Mouse (Mus musculus): Measurements from ENCODE around the gene Nfkbid. TPM values are rescaled to one million over a fixed set of nuclear protein-coding genes. Genes with fewer than 3 reads are reported as not detected.

The Nfkbid gene
- polyA plus RNA-seq, 1 experiment from 2014 or later = 1.00 TPM

GRCm38 (mm10) chr7:30394871-30395270 is 26.7 kb upstream of the Nfkbid start:
- no peak for ATAC-seq (ENCODE audit: insufficient number of reproducible peaks, insufficient read depth, low FRiP score, low read depth)
- Histone ChIP-seq H3K4me2 (ENCODE audit: low read length) (no peak overlapping the region), H3K4me1 (ENCODE audit: control insufficient read depth in 2 of 2, insufficient read depth in 2 of 2, low read length in 2 of 2) (no peaks in the 10 kb centered on the region; a peak in 1 of 4 replicates), H3K27ac (replicated peaks in 1 of 2; ENCODE audit: control insufficient read depth in 1 of 2, insufficient read depth in 1 of 2, low read depth in 2 of 2, low read length in 2 of 2) (peak overlapping the region in 1 of 2 experiments; percentile 79; a peak in 1 of 4 replicates), H3K36me3 (ENCODE audit: control insufficient read depth, insufficient read depth, low read length) (no peaks in the 10 kb centered on the region), H3K27me3 (ENCODE audit: control insufficient read depth, insufficient read depth, low read length) (no peaks in the 10 kb centered on the region), H3K9ac (ENCODE audit: low read length) (no peak overlapping the region), H3K9me3 (ENCODE audit: control insufficient read depth, low read length) (no peaks in the 10 kb centered on the region), H3K4me3 (ENCODE audit: control insufficient read depth in 1 of 2, insufficient read depth in 1 of 2, low read depth in 1 of 2, low read length in 2 of 2) (no peak overlapping the region)
- WGBS = 37% methylated on average over 2 of the region's 2 CpGs

GRCm38 (mm10) chr7:30399671-30400070 is 21.9 kb upstream of the Nfkbid start:
- 55% methylated on average over 7 of the region's 7 CpGs for WGBS
- ATAC-seq (ENCODE audit: insufficient number of reproducible peaks, insufficient read depth, low FRiP score, low read depth) = no peak
- H3K36me3 ChIP-seq (ENCODE audit: control insufficient read depth, insufficient read depth, low read length) = no peaks in the 10 kb centered on the region
- H3K4me1 ChIP-seq (ENCODE audit: control insufficient read depth in 2 of 2, insufficient read depth in 2 of 2, low read length in 2 of 2) = no peaks in the 10 kb centered on the region
- H3K9ac ChIP-seq (ENCODE audit: low read length) = no peak overlapping the region
- no peak overlapping the region for H3K4me3 ChIP-seq (ENCODE audit: control insufficient read depth in 1 of 2, insufficient read depth in 1 of 2, low read depth in 1 of 2, low read length in 2 of 2)
- no peak overlapping the region for H3K4me2 ChIP-seq (ENCODE audit: low read length)
- no peaks in the 10 kb centered on the region for H3K27me3 ChIP-seq (ENCODE audit: control insufficient read depth, insufficient read depth, low read length)
- no peaks in the 10 kb centered on the region for H3K9me3 ChIP-seq (ENCODE audit: control insufficient read depth, low read length)
- H3K27ac ChIP-seq (replicated peaks in 1 of 2; ENCODE audit: control insufficient read depth in 1 of 2, insufficient read depth in 1 of 2, low read depth in 2 of 2, low read length in 2 of 2) = no peak overlapping the region

- H3K36me3 ChIP-seq (ENCODE audit: control insufficient read depth, insufficient read depth, low read length) = no peaks in the 10 kb centered on the region
- no peaks in the 10 kb centered on the region for H3K27me3 ChIP-seq (ENCODE audit: control insufficient read depth, insufficient read depth, low read length)
- no peak overlapping the region for H3K4me2 ChIP-seq (ENCODE audit: low read length)
- ATAC-seq (ENCODE audit: insufficient number of reproducible peaks, insufficient read depth, low FRiP score, low read depth) = no peak
- H3K9ac ChIP-seq (ENCODE audit: low read length) = no peak overlapping the region
- no peaks in the 10 kb centered on the region for H3K4me1 ChIP-seq (ENCODE audit: control insufficient read depth in 2 of 2, insufficient read depth in 2 of 2, low read length in 2 of 2)
- no peak overlapping the region for H3K27ac ChIP-seq (replicated peaks in 1 of 2; ENCODE audit: control insufficient read depth in 1 of 2, insufficient read depth in 1 of 2, low read depth in 2 of 2, low read length in 2 of 2)
- H3K4me3 ChIP-seq (ENCODE audit: control insufficient read depth in 1 of 2, insufficient read depth in 1 of 2, low read depth in 1 of 2, low read length in 2 of 2) = no peak overlapping the region
- 55% methylated on average over 4 of the region's 4 CpGs for WGBS
- no peaks in the 10 kb centered on the region for H3K9me3 ChIP-seq (ENCODE audit: control insufficient read depth, low read length)
These were observed 19.2 kb upstream of the Nfkbid start for GRCm38 (mm10) chr7:30402343-30402742.

DNA sequence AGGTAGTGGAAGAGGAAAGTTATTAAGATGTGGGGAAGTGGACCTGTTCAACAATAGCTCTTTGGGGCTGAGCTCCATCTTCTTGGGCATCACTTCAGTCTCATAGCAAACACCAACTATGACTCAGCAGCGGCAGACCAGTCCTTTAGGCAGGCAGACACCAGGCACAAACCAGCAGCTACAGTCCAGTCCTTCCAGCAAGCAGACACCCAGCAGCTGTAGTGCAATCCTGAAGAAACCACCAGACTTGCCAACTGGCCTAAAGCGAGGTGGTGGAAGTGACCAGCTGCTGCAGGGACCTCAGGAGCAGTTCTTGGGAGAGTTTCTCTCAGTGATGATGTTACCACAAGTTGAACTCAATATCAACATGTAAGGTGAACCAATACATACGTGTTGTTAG is 12.9 kb upstream of the Nfkbid start:
- ATAC-seq (ENCODE audit: insufficient number of reproducible peaks, insufficient read depth, low FRiP score, low read depth) = no peak
- Histone ChIP-seq H3K9me3 (ENCODE audit: control insufficient read depth, low read length) (no peaks in the 10 kb centered on the region), H3K27me3 (ENCODE audit: control insufficient read depth, insufficient read depth, low read length) (no peaks in the 10 kb centered on the region), H3K4me3 (ENCODE audit: control insufficient read depth in 1 of 2, insufficient read depth in 1 of 2, low read depth in 1 of 2, low read length in 2 of 2) (no peak overlapping the region), H3K4me2 (ENCODE audit: low read length) (no peak overlapping the region), H3K4me1 (ENCODE audit: control insufficient read depth in 2 of 2, insufficient read depth in 2 of 2, low read length in 2 of 2) (no peaks in the 10 kb centered on the region), H3K27ac (replicated peaks in 1 of 2; ENCODE audit: control insufficient read depth in 1 of 2, insufficient read depth in 1 of 2, low read depth in 2 of 2, low read length in 2 of 2) (no peak overlapping the region), H3K36me3 (ENCODE audit: control insufficient read depth, insufficient read depth, low read length) (no peaks in the 10 kb centered on the region), H3K9ac (ENCODE audit: low read length) (no peak overlapping the region)
- 71% methylated on average over 3 of the region's 3 CpGs for WGBS

DNA sequence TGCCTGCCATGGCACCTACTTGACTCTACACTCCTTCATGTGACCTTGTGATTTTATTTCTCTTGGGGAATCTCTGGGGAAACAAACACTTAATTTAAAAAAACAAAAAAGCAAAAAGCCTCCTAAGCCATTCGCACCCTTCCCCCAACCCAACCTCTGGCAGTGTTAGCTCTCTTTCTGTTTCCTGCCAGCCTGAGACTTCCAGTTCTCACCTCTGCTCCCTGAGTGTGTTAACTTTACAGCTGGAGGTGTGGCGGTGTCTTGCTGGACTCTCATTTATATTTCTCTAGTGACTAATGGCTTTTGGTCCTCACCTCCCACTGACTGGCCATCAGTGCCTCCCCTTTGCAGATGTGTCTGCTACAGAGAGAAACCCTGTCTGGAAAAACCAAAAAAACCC is 11.7 kb upstream of the Nfkbid start:
- no peak overlapping the region for H3K27ac ChIP-seq (replicated peaks in 1 of 2; ENCODE audit: control insufficient read depth in 1 of 2, insufficient read depth in 1 of 2, low read depth in 2 of 2, low read length in 2 of 2)
- no peak overlapping the region for H3K9ac ChIP-seq (ENCODE audit: low read length)
- H3K27me3 ChIP-seq (ENCODE audit: control insufficient read depth, insufficient read depth, low read length) = no peaks in the 10 kb centered on the region
- H3K4me1 ChIP-seq (ENCODE audit: control insufficient read depth in 2 of 2, insufficient read depth in 2 of 2, low read length in 2 of 2) = no peaks in the 10 kb centered on the region
- no peaks in the 10 kb centered on the region for H3K9me3 ChIP-seq (ENCODE audit: control insufficient read depth, low read length)
- no peak overlapping the region for H3K4me2 ChIP-seq (ENCODE audit: low read length)
- ATAC-seq (ENCODE audit: insufficient number of reproducible peaks, insufficient read depth, low FRiP score, low read depth) = no peak
- no peak overlapping the region for H3K4me3 ChIP-seq (ENCODE audit: control insufficient read depth in 1 of 2, insufficient read depth in 1 of 2, low read depth in 1 of 2, low read length in 2 of 2)
- no peaks in the 10 kb centered on the region for H3K36me3 ChIP-seq (ENCODE audit: control insufficient read depth, insufficient read depth, low read length)
- WGBS = 47% methylated on average over 2 of the region's 2 CpGs

GRCm38 (mm10) chr7:30411023-30411422 is 10.5 kb upstream of the Nfkbid start:
- ATAC-seq (ENCODE audit: insufficient number of reproducible peaks, insufficient read depth, low FRiP score, low read depth) = no peak
- 57% methylated on average over 3 of the region's 3 CpGs for WGBS
- H3K4me3 ChIP-seq (ENCODE audit: control insufficient read depth in 1 of 2, insufficient read depth in 1 of 2, low read depth in 1 of 2, low read length in 2 of 2) = no peak overlapping the region
- no peak overlapping the region for H3K4me2 ChIP-seq (ENCODE audit: low read length)
- H3K4me1 ChIP-seq (ENCODE audit: control insufficient read depth in 2 of 2, insufficient read depth in 2 of 2, low read length in 2 of 2) = no peaks in the 10 kb centered on the region
- no peak overlapping the region for H3K9ac ChIP-seq (ENCODE audit: low read length)
- no peaks in the 10 kb centered on the region for H3K36me3 ChIP-seq (ENCODE audit: control insufficient read depth, insufficient read depth, low read length)
- H3K27ac ChIP-seq (replicated peaks in 1 of 2; ENCODE audit: control insufficient read depth in 1 of 2, insufficient read depth in 1 of 2, low read depth in 2 of 2, low read length in 2 of 2) = no peak overlapping the region
- H3K9me3 ChIP-seq (ENCODE audit: control insufficient read depth, low read length) = no peaks in the 10 kb centered on the region
- H3K27me3 ChIP-seq (ENCODE audit: control insufficient read depth, insufficient read depth, low read length) = no peaks in the 10 kb centered on the region

- no peaks in the 10 kb centered on the region for H3K4me1 ChIP-seq (ENCODE audit: control insufficient read depth in 2 of 2, insufficient read depth in 2 of 2, low read length in 2 of 2)
- no peak overlapping the region for H3K27ac ChIP-seq (replicated peaks in 1 of 2; ENCODE audit: control insufficient read depth in 1 of 2, insufficient read depth in 1 of 2, low read depth in 2 of 2, low read length in 2 of 2)
- H3K4me3 ChIP-seq (ENCODE audit: control insufficient read depth in 1 of 2, insufficient read depth in 1 of 2, low read depth in 1 of 2, low read length in 2 of 2) = no peak overlapping the region
- H3K4me2 ChIP-seq (ENCODE audit: low read length) = no peak overlapping the region
- no peak overlapping the region for H3K9ac ChIP-seq (ENCODE audit: low read length)
- H3K27me3 ChIP-seq (ENCODE audit: control insufficient read depth, insufficient read depth, low read length) = no peaks in the 10 kb centered on the region
- no peaks in the 10 kb centered on the region for H3K36me3 ChIP-seq (ENCODE audit: control insufficient read depth, insufficient read depth, low read length)
- no peak for ATAC-seq (ENCODE audit: insufficient number of reproducible peaks, insufficient read depth, low FRiP score, low read depth)
- 33% methylated on average over 4 of the region's 4 CpGs for WGBS
- H3K9me3 ChIP-seq (ENCODE audit: control insufficient read depth, low read length) = no peaks in the 10 kb centered on the region
These were observed 8.8 kb upstream of the Nfkbid start for GRCm38 (mm10) chr7:30412735-30413147.

GRCm38 (mm10) chr7:30413596-30413995 is 7.9 kb upstream of the Nfkbid start, which contains the start of gene Tyrobp:
TSS of gene Tyrobp (plus strand) at chr7:30413760.
- H3K4me2 ChIP-seq (ENCODE audit: low read length) = no peak within 1 kb of the TSS
- no peaks in the 10 kb centered on the region for H3K4me1 ChIP-seq (ENCODE audit: control insufficient read depth in 2 of 2, insufficient read depth in 2 of 2, low read length in 2 of 2)
- H3K36me3 ChIP-seq (ENCODE audit: control insufficient read depth, insufficient read depth, low read length) = no peaks in the 10 kb centered on the region
- 47% methylated on average over 5 of the region's 5 CpGs for WGBS
- no peak within 1 kb of the TSS for H3K27ac ChIP-seq (replicated peaks in 1 of 2; ENCODE audit: control insufficient read depth in 1 of 2, insufficient read depth in 1 of 2, low read depth in 2 of 2, low read length in 2 of 2)
- H3K9ac ChIP-seq (ENCODE audit: low read length) = no peak within 1 kb of the TSS
- no peak within 1 kb of the TSS for H3K4me3 ChIP-seq (ENCODE audit: control insufficient read depth in 1 of 2, insufficient read depth in 1 of 2, low read depth in 1 of 2, low read length in 2 of 2)
- no peak for ATAC-seq (ENCODE audit: insufficient number of reproducible peaks, insufficient read depth, low FRiP score, low read depth)
- no peaks in the 10 kb centered on the region for H3K9me3 ChIP-seq (ENCODE audit: control insufficient read depth, low read length)
- H3K27me3 ChIP-seq (ENCODE audit: control insufficient read depth, insufficient read depth, low read length) = no peaks in the 10 kb centered on the region

Data from heart, embryonic 14.5 days (tissue).